ENCODE assay signal across 13 mouse cellular contexts in genomic region chr9:116556641-116557040, GRCm38 (mm10).
A peak's percentile ranks its signal among the peaks of the same experiment; 100 is the strongest.
DNase-seq lines count a peak whose midpoint lies in the region; ATAC-seq lines count a peak whose summit lies in the region.
"Had no signal": no experiment of that assay in that cellular context is flagged by ENCODE, and none has a peak within 500 bp of the region (broad histone marks: within the 10 kb centered on the region; RNA-seq: fewer than 3 reads in every experiment).

No protein-coding gene starts in this region.

- DNase-seq in forebrain, embryonic 10.5 days (ENCODE audit: extremely low spot score, low spot score): no peak
- peak; percentile 11 for DNase-seq in midbrain, embryonic 10.5 days (ENCODE audit: low spot score)
- DNase-seq in retina, postnatal 1 day: peak; percentile 67
- no peak for DNase-seq in lung, postnatal 4 days
- DNase-seq in left cerebral cortex, postnatal 36 days (ENCODE audit: low spot score in 2 of 2): no peak
- DNase-seq: adrenal gland, adult 8-10 months; cerebellum, adult 18-20 months had no signal

- no peaks in the 10 kb centered on the region for H3K9me3 ChIP-seq in forebrain, embryonic 13.5 days (replicated peaks)
- no peaks in the 10 kb centered on the region for H3K9me3 ChIP-seq in forebrain, embryonic 10.5 days
- no peaks in the 10 kb centered on the region for H3K9me3 ChIP-seq in midbrain, embryonic 10.5 days (replicated peaks)
- H3K9me3 ChIP-seq in midbrain, embryonic 13.5 days: no peaks in the 10 kb centered on the region
- no peaks in the 10 kb centered on the region for H3K9me3 ChIP-seq in hindbrain, embryonic 15.5 days
- H3K9me3 ChIP-seq: stomach, embryonic 15.5 days had no signal

- no peak overlapping the region for H3K4me3 ChIP-seq in forebrain, embryonic 13.5 days
- no peak overlapping the region for H3K4me3 ChIP-seq in forebrain, embryonic 10.5 days
- no peak overlapping the region for H3K4me3 ChIP-seq in midbrain, embryonic 10.5 days
- H3K4me3 ChIP-seq in midbrain, embryonic 13.5 days (replicated peaks): no peak overlapping the region
- no peak overlapping the region for H3K4me3 ChIP-seq in hindbrain, embryonic 15.5 days
- H3K4me3 ChIP-seq: stomach, embryonic 15.5 days had no signal

- WGBS in forebrain, embryonic 13.5 days: 19% methylated on average over 8 of the region's 8 CpGs
- WGBS in forebrain, embryonic 10.5 days: 48% methylated on average over 8 of the region's 8 CpGs
- WGBS in midbrain, embryonic 10.5 days: 63% methylated on average over 8 of the region's 8 CpGs
- WGBS in midbrain, embryonic 13.5 days: 44% methylated on average over 8 of the region's 8 CpGs
- 23% methylated on average over 8 of the region's 8 CpGs for WGBS in hindbrain, embryonic 15.5 days

- intact Hi-C loops in left cerebral cortex, postnatal 36 days (cut with DNase I): no loop called here

- H3K36me3 ChIP-seq in forebrain, embryonic 13.5 days (ENCODE audit: poor library complexity, severe bottlenecking): no peaks in the 10 kb centered on the region
- no peaks in the 10 kb centered on the region for H3K36me3 ChIP-seq in forebrain, embryonic 10.5 days (replicated peaks)
- no peaks in the 10 kb centered on the region for H3K36me3 ChIP-seq in midbrain, embryonic 10.5 days
- no peaks in the 10 kb centered on the region for H3K36me3 ChIP-seq in midbrain, embryonic 13.5 days
- no peaks in the 10 kb centered on the region for H3K36me3 ChIP-seq in hindbrain, embryonic 15.5 days
- H3K36me3 ChIP-seq: stomach, embryonic 15.5 days had no signal

- H3K4me2 ChIP-seq in forebrain, embryonic 13.5 days: no peak overlapping the region
- no peak overlapping the region; the same call in 1 of the 2 replicates for H3K4me2 ChIP-seq in midbrain, embryonic 13.5 days (replicated peaks)
- 0 out of 2 replicates have a peak overlapping the region, but pooled peaks have one; percentile 9 for H3K4me2 ChIP-seq in hindbrain, embryonic 15.5 days
- H3K4me2 ChIP-seq: stomach, embryonic 15.5 days had no signal

- 0 out of 2 replicates have a peak overlapping the region, but pooled peaks have one; percentile 8 for H3K9ac ChIP-seq in forebrain, embryonic 13.5 days
- H3K9ac ChIP-seq in midbrain, embryonic 13.5 days (replicated peaks): no peak overlapping the region
- H3K9ac ChIP-seq in hindbrain, embryonic 15.5 days: no peak overlapping the region; the same call in 1 of the 2 replicates
- H3K9ac ChIP-seq: liver, embryonic 14.5 days; stomach, embryonic 15.5 days had no signal

- no peaks in the 10 kb centered on the region for H3K27me3 ChIP-seq in forebrain, embryonic 13.5 days
- H3K27me3 ChIP-seq in forebrain, embryonic 10.5 days (ENCODE audit: poor library complexity, severe bottlenecking): no peaks in the 10 kb centered on the region
- H3K27me3 ChIP-seq in midbrain, embryonic 10.5 days (ENCODE audit: low read depth, poor library complexity, severe bottlenecking): no peaks in the 10 kb centered on the region
- no peaks in the 10 kb centered on the region for H3K27me3 ChIP-seq in midbrain, embryonic 13.5 days
- H3K27me3 ChIP-seq in hindbrain, embryonic 15.5 days: no peaks in the 10 kb centered on the region
- H3K27me3 ChIP-seq: stomach, embryonic 15.5 days had no signal

- no peak for ATAC-seq in forebrain, embryonic 13.5 days
- ATAC-seq in midbrain, embryonic 13.5 days: no peak
- 0 out of 2 replicates have a peak, but pooled peaks have one; percentile 30 for ATAC-seq in hindbrain, embryonic 15.5 days (ENCODE audit: low FRiP score, low read depth)
- ATAC-seq: forebrain, embryonic 16.5 days had no signal

- H3K4me1 ChIP-seq in forebrain, embryonic 13.5 days: 0 out of 2 replicates have a peak, but pooled peaks cover 9% of the 10 kb centered on the region
- H3K4me1 ChIP-seq in forebrain, embryonic 10.5 days: 0 out of 2 replicates have a peak, but pooled peaks cover 7% of the 10 kb centered on the region
- H3K4me1 ChIP-seq in midbrain, embryonic 10.5 days: no peaks in the 10 kb centered on the region
- H3K4me1 ChIP-seq in midbrain, embryonic 13.5 days (replicated peaks): peaks cover 9% of the 10 kb centered on the region; the same call in 1 of the 2 replicates
- H3K4me1 ChIP-seq in hindbrain, embryonic 15.5 days (replicated peaks): peaks cover 10% of the 10 kb centered on the region
- H3K4me1 ChIP-seq: stomach, embryonic 15.5 days had no signal

- H3K27ac ChIP-seq in forebrain, embryonic 13.5 days: no peak overlapping the region
- H3K27ac ChIP-seq in forebrain, embryonic 10.5 days: no peak overlapping the region; the same call in 1 of the 2 replicates
- H3K27ac ChIP-seq in midbrain, embryonic 10.5 days (replicated peaks): no peak overlapping the region
- H3K27ac ChIP-seq in midbrain, embryonic 13.5 days: no peak overlapping the region
- no peak overlapping the region for H3K27ac ChIP-seq in hindbrain, embryonic 15.5 days (replicated peaks)
- H3K27ac ChIP-seq: liver, embryonic 14.5 days; stomach, embryonic 15.5 days had no signal

Comparison
In these comparisons a context has a peak if more than half of its experiments do, and no peak if none do; other contexts are left out.
1. DNase-seq: peak in midbrain, embryonic 10.5 days (single experiment) and retina, postnatal 1 day (single experiment); none in forebrain, embryonic 10.5 days (single experiment), lung, postnatal 4 days (0 of 2) and left cerebral cortex, postnatal 36 days (0 of 2).